ENCODE assay signal across 26 mouse cellular contexts in genomic region chr19:12668601-12669000, GRCm38 (mm10). TPM values are rescaled to one million over a fixed set of nuclear protein-coding genes. Genes with fewer than 3 reads are reported as not detected.
"Had no signal": no experiment of that assay in that cellular context is flagged by ENCODE, and none has a peak within 500 bp of the region (broad histone marks: within the 10 kb centered on the region; RNA-seq: fewer than 3 reads in every experiment).

No protein-coding gene starts in this region.

RNA-seq across cellular contexts. Expression of gene Olfr1442, which starts 1.6 kb away (rescaled TPM):
- polyA plus RNA-seq: heart, embryonic 10.5 days; heart, embryonic 11.5 days; heart, embryonic 12.5 days; heart, embryonic 13.5 days; heart, embryonic 14.5 days; heart, embryonic 15.5 days; heart, embryonic 16.5 days; heart, postnatal 0 days; hindbrain, embryonic 10.5 days; hindbrain, embryonic 11.5 days; hindbrain, embryonic 12.5 days; hindbrain, embryonic 13.5 days; hindbrain, embryonic 14.5 days; hindbrain, embryonic 15.5 days; hindbrain, embryonic 16.5 days; hindbrain, postnatal 0 days; inflammation-experienced regulatory T-cells, adult 6 months; intestine, embryonic 14.5 days; intestine, embryonic 15.5 days; intestine, embryonic 16.5 days; intestine, postnatal 0 days; kidney, embryonic 14.5 days; kidney, embryonic 15.5 days; large intestine, adult 2 months had no signal

RNA-seq across cellular contexts. Expression of gene Olfr1443, which starts 9.3 kb away (rescaled TPM):
- polyA plus RNA-seq: heart, embryonic 10.5 days; heart, embryonic 11.5 days; heart, embryonic 12.5 days; heart, embryonic 13.5 days; heart, embryonic 14.5 days; heart, embryonic 15.5 days; heart, embryonic 16.5 days; heart, postnatal 0 days; hindbrain, embryonic 10.5 days; hindbrain, embryonic 11.5 days; hindbrain, embryonic 12.5 days; hindbrain, embryonic 13.5 days; hindbrain, embryonic 14.5 days; hindbrain, embryonic 15.5 days; hindbrain, embryonic 16.5 days; hindbrain, postnatal 0 days; inflammation-experienced regulatory T-cells, adult 6 months; intestine, embryonic 14.5 days; intestine, embryonic 15.5 days; intestine, embryonic 16.5 days; intestine, postnatal 0 days; kidney, embryonic 14.5 days; kidney, embryonic 15.5 days; kidney, embryonic 16.5 days; kidney, postnatal 0 days; large intestine, adult 2 months had no signal

RNA-seq across cellular contexts. Expression of gene Keg1, which starts 27.0 kb away (rescaled TPM):
- polyA plus RNA-seq: heart, embryonic 10.5 days; heart, embryonic 11.5 days; heart, embryonic 12.5 days; heart, embryonic 13.5 days; heart, embryonic 14.5 days; heart, embryonic 15.5 days; heart, embryonic 16.5 days; heart, postnatal 0 days; hindbrain, embryonic 10.5 days; hindbrain, embryonic 11.5 days; hindbrain, embryonic 12.5 days; hindbrain, embryonic 13.5 days; hindbrain, embryonic 14.5 days; hindbrain, embryonic 15.5 days; hindbrain, embryonic 16.5 days; hindbrain, postnatal 0 days; inflammation-experienced regulatory T-cells, adult 6 months; large intestine, adult 2 months had no signal

RNA-seq across cellular contexts. Expression of gene Glyat, which starts 35.5 kb away (rescaled TPM):
- polyA plus RNA-seq: heart, embryonic 10.5 days; heart, embryonic 11.5 days; heart, embryonic 12.5 days; heart, embryonic 14.5 days; heart, embryonic 15.5 days; heart, embryonic 16.5 days; heart, postnatal 0 days; hindbrain, embryonic 10.5 days; hindbrain, embryonic 11.5 days; hindbrain, embryonic 12.5 days; hindbrain, embryonic 13.5 days; hindbrain, embryonic 14.5 days; hindbrain, embryonic 15.5 days; hindbrain, embryonic 16.5 days; hindbrain, postnatal 0 days; inflammation-experienced regulatory T-cells, adult 6 months; intestine, embryonic 14.5 days; large intestine, adult 2 months had no signal
